ENCODE assay signal across 8 mouse cellular contexts in genomic region chr11:113611112-113611646, GRCm38 (mm10). TPM values are rescaled to one million over a fixed set of nuclear protein-coding genes. Genes with fewer than 3 reads are reported as not detected.
A peak's percentile ranks its signal among the peaks of the same experiment; 100 is the strongest.
DNase-seq lines count a peak whose midpoint lies in the region; ATAC-seq and TF ChIP-seq lines count a peak whose summit lies in the region.
"Had no signal": no experiment of that assay in that cellular context is flagged by ENCODE, and none has a peak within 500 bp of the region (broad histone marks: within the 10 kb centered on the region; RNA-seq: fewer than 3 reads in every experiment).

No protein-coding gene starts in this region.

- no peak overlapping the region for H3K9ac ChIP-seq in kidney, embryonic 14.5 days (ENCODE audit: low read depth, low read length)
- no peak overlapping the region for H3K9ac ChIP-seq in stomach, embryonic 15.5 days
- H3K9ac ChIP-seq in stomach, postnatal 0 days (ENCODE audit: low read length), result no peak overlapping the region
- no peak overlapping the region for H3K9ac ChIP-seq in hindbrain, postnatal 0 days (replicated peaks; ENCODE audit: low read length)

- peaks cover 13% of the 10 kb centered on the region; the same call in 1 of the 2 replicates for H3K4me1 ChIP-seq in kidney, embryonic 14.5 days (ENCODE audit: control insufficient read depth, insufficient read depth, low read length)
- peaks cover 11% of the 10 kb centered on the region; the same call in 1 of the 2 replicates for H3K4me1 ChIP-seq in stomach, embryonic 15.5 days
- no peaks in the 10 kb centered on the region for H3K4me1 ChIP-seq in stomach, postnatal 0 days (replicated peaks; ENCODE audit: control insufficient read depth, insufficient read depth)
- no peaks in the 10 kb centered on the region; the same call in 1 of the 2 replicates for H3K4me1 ChIP-seq in hindbrain, postnatal 0 days (ENCODE audit: insufficient read depth, low read length)

- WGBS in kidney, embryonic 14.5 days, result 74% methylated on average over 10 of the region's 10 CpGs
- WGBS in stomach, embryonic 15.5 days, result 61% methylated on average over 10 of the region's 10 CpGs
- WGBS in stomach, postnatal 0 days, result 64% methylated on average over 10 of the region's 10 CpGs
- WGBS in hindbrain, postnatal 0 days, result 82% methylated on average over 10 of the region's 10 CpGs

- H3K9me3 ChIP-seq in kidney, embryonic 14.5 days (ENCODE audit: control insufficient read depth, low read length), result peaks cover under 1% of the 10 kb centered on the region
- 0 out of 2 replicates have a peak, but pooled peaks cover under 1% of the 10 kb centered on the region for H3K9me3 ChIP-seq in stomach, embryonic 15.5 days
- no peaks in the 10 kb centered on the region for H3K9me3 ChIP-seq in stomach, postnatal 0 days (ENCODE audit: control insufficient read depth, low read length)
- no peaks in the 10 kb centered on the region for H3K9me3 ChIP-seq in hindbrain, postnatal 0 days (ENCODE audit: low read length)

- H3K36me3 ChIP-seq in kidney, embryonic 14.5 days (ENCODE audit: control insufficient read depth, insufficient read depth, low read length), result no peaks in the 10 kb centered on the region
- no peaks in the 10 kb centered on the region for H3K36me3 ChIP-seq in stomach, embryonic 15.5 days
- H3K36me3 ChIP-seq in stomach, postnatal 0 days (ENCODE audit: control insufficient read depth, insufficient read depth, low read length), result no peaks in the 10 kb centered on the region
- no peaks in the 10 kb centered on the region for H3K36me3 ChIP-seq in hindbrain, postnatal 0 days (ENCODE audit: insufficient read depth, low read length)

- no peak overlapping the region for H3K4me2 ChIP-seq in kidney, embryonic 14.5 days (replicated peaks; ENCODE audit: low read depth, low read length)
- H3K4me2 ChIP-seq in stomach, embryonic 15.5 days, result 0 out of 2 replicates have a peak overlapping the region, but pooled peaks have one; percentile 36
- H3K4me2 ChIP-seq in stomach, postnatal 0 days (replicated peaks; ENCODE audit: low read depth), result no peak overlapping the region
- H3K4me2 ChIP-seq in hindbrain, postnatal 0 days (ENCODE audit: low read depth, low read length), result no peak overlapping the region

- no peak for TF ChIP-seq CTCF in stomach, postnatal 0 days (IDR thresholded peaks at IDR 0.05; ENCODE audit: low read depth)
- no peak for TF ChIP-seq CTCF in hindbrain, postnatal 0 days (IDR thresholded peaks at IDR 0.05; ENCODE audit: low read depth)

- no peak overlapping the region for H3K27ac ChIP-seq in kidney, embryonic 14.5 days (ENCODE audit: low read depth, low read length)
- no peak overlapping the region for H3K27ac ChIP-seq in stomach, embryonic 15.5 days
- H3K27ac ChIP-seq in stomach, postnatal 0 days (replicated peaks), result no peak overlapping the region
- H3K27ac ChIP-seq in hindbrain, postnatal 0 days, result peak overlapping the region; percentile 75

- no peaks in the 10 kb centered on the region for H3K27me3 ChIP-seq in kidney, embryonic 14.5 days (ENCODE audit: control insufficient read depth, insufficient read depth, low read length)
- H3K27me3 ChIP-seq in stomach, embryonic 15.5 days (replicated peaks), result peaks cover 11% of the 10 kb centered on the region; the same call in 1 of the 2 replicates
- H3K27me3 ChIP-seq in stomach, postnatal 0 days (ENCODE audit: control insufficient read depth, insufficient read depth, low read length), result no peaks in the 10 kb centered on the region
- no peaks in the 10 kb centered on the region for H3K27me3 ChIP-seq in hindbrain, postnatal 0 days (ENCODE audit: insufficient read depth, low read length)

- no peak for TF ChIP-seq EP300 in stomach, postnatal 0 days (optimal IDR thresholded peaks at IDR 0.05)

- ATAC-seq in kidney, embryonic 14.5 days (ENCODE audit: low FRiP score, low TSS enrichment), result no peak
- no peak for ATAC-seq in stomach, embryonic 15.5 days (ENCODE audit: insufficient read depth, low FRiP score, low read depth)
- no peak for ATAC-seq in stomach, postnatal 0 days (ENCODE audit: low FRiP score, low TSS enrichment)
- ATAC-seq in hindbrain, postnatal 0 days, result no peak

- peak; percentile 22 for DNase-seq in kidney, adult 9 months
- no peak for DNase-seq in stomach, postnatal 0 days (ENCODE audit: low spot score)
- DNase-seq in hindbrain, postnatal 0 days (ENCODE audit: low spot score), result no peak
- no peak for DNase-seq in urinary bladder, postnatal 14 days (ENCODE audit: low spot score)
- DNase-seq in c-Kit-positive CD71-positive TER-119-positive erythroid progenitor cells, embryonic 14.5 days (ENCODE audit: low spot score), result no peak
- DNase-seq: gastrocnemius, postnatal 10 days had no signal

- no peak overlapping the region for H3K4me3 ChIP-seq in kidney, embryonic 14.5 days (ENCODE audit: low read length)
- no peak overlapping the region for H3K4me3 ChIP-seq in stomach, embryonic 15.5 days (replicated peaks)
- no peak overlapping the region for H3K4me3 ChIP-seq in stomach, postnatal 0 days (ENCODE audit: low read depth, low read length)
- no peak overlapping the region for H3K4me3 ChIP-seq in hindbrain, postnatal 0 days (ENCODE audit: low read length)

RNA-seq across cellular contexts. Expression of gene Sstr2, which starts 8.0 kb away (rescaled TPM):
- 0.28 and 0.33 TPM in 2 replicates for polyA plus RNA-seq in kidney, embryonic 14.5 days (2014; fragmentation: Nextera tagmentation; extraction: Ambion mirVana)
- 1.7 and 1.9 TPM in 2 replicates for polyA plus RNA-seq in stomach, embryonic 15.5 days (2015; fragmentation: Nextera tagmentation; extraction: Ambion mirVana)
- 1.5 and 1.8 TPM in 2 replicates for polyA plus RNA-seq in stomach, postnatal 0 days (2015; fragmentation: Nextera tagmentation; extraction: Ambion mirVana)
- 58.9 and 94.0 TPM in 2 replicates for total RNA-seq in hindbrain, postnatal 0 days (2014; rRNA removed)
- polyA plus RNA-seq in hindbrain, postnatal 0 days (2015; fragmentation: Nextera tagmentation; extraction: Ambion mirVana), result 32.4 and 37.6 TPM in 2 replicates

RNA-seq across cellular contexts. Expression of gene Cog1, which starts 37.8 kb away (rescaled TPM):
- 16.6 and 29.3 TPM in 2 replicates for polyA plus RNA-seq in kidney, embryonic 14.5 days (2014; fragmentation: Nextera tagmentation; extraction: Ambion mirVana)
- polyA plus RNA-seq in stomach, embryonic 15.5 days (2015; fragmentation: Nextera tagmentation; extraction: Ambion mirVana), result 23.1 and 25.3 TPM in 2 replicates
- polyA plus RNA-seq in stomach, postnatal 0 days (2015; fragmentation: Nextera tagmentation; extraction: Ambion mirVana), result 14.4 and 15.3 TPM in 2 replicates
- 59.9 and 63.8 TPM in 2 replicates for total RNA-seq in hindbrain, postnatal 0 days (2014; rRNA removed)
- 30.6 and 31.3 TPM in 2 replicates for polyA plus RNA-seq in hindbrain, postnatal 0 days (2015; fragmentation: Nextera tagmentation; extraction: Ambion mirVana)

RNA-seq across cellular contexts. Expression of gene Slc39a11, which starts 38.7 kb away (rescaled TPM):
- polyA plus RNA-seq in kidney, embryonic 14.5 days (2014; fragmentation: Nextera tagmentation; extraction: Ambion mirVana), result 11.3 and 16.4 TPM in 2 replicates
- polyA plus RNA-seq in stomach, embryonic 15.5 days (2015; fragmentation: Nextera tagmentation; extraction: Ambion mirVana), result 37.1 and 46.6 TPM in 2 replicates
- polyA plus RNA-seq in stomach, postnatal 0 days (2015; fragmentation: Nextera tagmentation; extraction: Ambion mirVana), result 56.6 and 58.0 TPM in 2 replicates
- 63.3 and 67.9 TPM in 2 replicates for total RNA-seq in hindbrain, postnatal 0 days (2014; rRNA removed)
- 35.0 and 35.6 TPM in 2 replicates for polyA plus RNA-seq in hindbrain, postnatal 0 days (2015; fragmentation: Nextera tagmentation; extraction: Ambion mirVana)

Comparison
In these comparisons a context has a peak if more than half of its experiments do, and no peak if none do; other contexts are left out.
1. RNA of gene Sstr2, which starts 8.0 kb away (polyA plus RNA-seq): 32.4 to 37.6 TPM in hindbrain, postnatal 0 days; 1.7 to 1.9 TPM in stomach, embryonic 15.5 days, 1.5 to 1.8 TPM in stomach, postnatal 0 days and 0.28 to 0.33 TPM in kidney, embryonic 14.5 days; every median in the first group is over 10 times any median in the second.